Mouse (Mus musculus): ENCODE data around the gene Eya4.

Eya4 gene

GRCm38 (mm10) chr10:23060041-23060693, 290.4 kb downstream of the Eya4 start:
- no peak for DNase-seq

DNA sequence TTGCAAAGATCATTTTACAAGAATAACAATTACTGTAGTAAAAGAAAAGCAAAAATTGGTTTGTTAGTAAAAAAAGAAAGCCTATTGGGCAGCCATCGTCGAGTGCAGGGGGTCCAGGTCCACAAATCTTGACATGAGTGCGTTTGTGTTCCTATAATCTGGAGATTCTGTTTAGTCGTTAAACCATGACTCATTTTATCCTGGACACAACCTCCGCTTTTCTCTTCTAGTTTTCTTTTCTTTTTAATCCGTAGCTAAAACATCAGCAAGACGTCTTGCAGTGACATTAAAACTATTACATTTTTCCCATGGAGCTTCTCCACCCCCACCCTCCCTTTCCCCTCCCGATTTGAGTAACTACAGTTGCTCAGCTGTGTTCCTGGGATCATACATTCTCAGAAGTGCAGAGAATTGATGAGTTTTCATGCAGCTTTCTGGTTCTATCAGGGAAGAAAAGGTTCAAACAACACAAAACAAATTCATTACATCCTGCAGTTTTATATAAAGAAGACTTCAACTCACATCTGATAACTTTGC, 297.1 kb downstream of the Eya4 start:
- DNase-seq: no peak

Measured in right cerebral cortex, adult 18-20 months (tissue).